Mouse (Mus musculus) splenic B cell, adult 2 months (primary cell): Measurements from ENCODE around the gene Hes3.

Experiments used
- DNase-seq: peaks from one replicate; pipeline ENCODE4 v3.0.0-alpha.2; 2011; ENCODE audit warnings: low read depth, low spot score
- H3K27me3 ChIP-seq: 2 replicates; pipeline ENCODE4 v1.6.1; 2012; ENCODE audit warnings: mild to moderate bottlenecking, low read length, moderate library complexity, mixed read lengths; ENCODE audit not compliant: control insufficient read depth, poor library complexity, insufficient read depth, severe bottlenecking
- H3K36me3 ChIP-seq: 2 replicates; pipeline ENCODE4 v1.6.1; 2012; ENCODE audit warnings: mild to moderate bottlenecking, low read length, moderate library complexity, mixed read lengths; ENCODE audit not compliant: control insufficient read depth, poor library complexity, insufficient read depth, severe bottlenecking

Hes3 gene

DNA sequence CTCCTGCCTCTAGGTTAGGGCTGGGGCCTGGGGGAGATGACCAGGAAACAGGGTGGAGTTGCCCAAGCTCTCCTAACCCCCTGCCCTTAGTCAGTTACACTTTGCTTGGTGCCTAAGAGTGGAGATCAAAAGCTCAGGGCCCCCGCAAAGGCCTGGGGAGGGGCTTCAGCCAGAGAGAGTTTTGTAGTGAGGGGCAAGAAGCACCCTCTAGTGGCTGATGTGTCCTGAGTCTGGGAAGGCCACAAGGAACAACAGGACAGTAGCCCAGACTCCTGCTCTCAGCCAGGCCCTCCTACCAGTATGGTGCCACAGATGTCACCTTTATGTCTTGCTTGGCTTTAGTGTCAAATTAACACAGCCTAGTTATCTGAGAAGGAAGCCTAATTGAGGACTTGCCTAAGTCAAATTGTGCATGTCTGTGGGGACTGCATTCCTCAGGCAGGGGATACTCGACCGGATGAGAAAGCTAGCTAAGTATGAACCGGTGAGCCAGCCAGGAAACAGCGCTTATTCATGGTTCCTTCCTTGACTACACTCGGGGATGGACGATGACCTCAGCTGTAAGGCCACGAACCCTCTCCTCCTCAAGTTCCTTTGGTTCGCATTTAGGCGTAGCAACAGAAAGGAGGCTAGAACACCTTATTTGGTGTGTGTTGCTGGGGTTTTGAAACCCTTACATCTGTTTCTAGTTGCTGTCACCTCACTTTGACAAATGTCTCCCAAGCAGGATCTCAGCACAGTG is 2.9 kb upstream of the Hes3 start:
- Histone ChIP-seq H3K27me3 (no peaks in the 10 kb centered on the region), H3K36me3 (no peaks in the 10 kb centered on the region)
- no peak for DNase-seq

DNA sequence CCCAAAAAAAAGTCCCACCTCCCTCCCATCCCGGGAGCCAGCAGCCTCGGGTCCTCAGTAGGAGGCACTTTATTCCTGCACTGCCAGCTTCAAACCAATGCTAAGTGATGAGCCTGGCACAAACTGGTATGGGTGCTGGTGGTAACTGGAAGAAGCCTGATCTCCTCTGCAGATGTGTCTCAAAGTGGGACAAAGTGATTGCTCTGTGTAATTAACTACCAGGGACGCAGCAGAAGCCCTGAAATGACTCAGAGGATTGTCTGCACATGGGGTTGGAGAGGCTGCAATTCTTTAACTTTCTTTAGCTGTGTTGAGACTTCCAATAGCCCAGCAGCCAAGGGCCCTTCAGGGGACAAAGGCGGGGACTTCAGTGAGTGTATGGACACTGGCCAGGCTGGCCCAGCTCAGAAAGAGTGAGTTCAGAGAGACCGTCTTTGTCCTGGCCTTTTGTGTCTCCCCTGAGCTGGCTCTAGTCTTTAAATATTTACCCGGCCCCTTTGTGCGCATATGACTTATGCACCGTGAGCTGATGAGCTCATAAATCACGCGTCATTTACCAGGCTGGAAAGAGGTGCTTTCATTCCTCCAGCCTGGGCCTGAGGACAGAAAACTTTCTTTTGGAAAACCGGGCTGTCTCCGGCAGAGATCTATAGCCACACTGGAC is 772 bp upstream of the Hes3 start:
- H3K36me3 ChIP-seq = no peaks in the 10 kb centered on the region
- no peaks in the 10 kb centered on the region for H3K27me3 ChIP-seq
- DNase-seq = no peak

DNA sequence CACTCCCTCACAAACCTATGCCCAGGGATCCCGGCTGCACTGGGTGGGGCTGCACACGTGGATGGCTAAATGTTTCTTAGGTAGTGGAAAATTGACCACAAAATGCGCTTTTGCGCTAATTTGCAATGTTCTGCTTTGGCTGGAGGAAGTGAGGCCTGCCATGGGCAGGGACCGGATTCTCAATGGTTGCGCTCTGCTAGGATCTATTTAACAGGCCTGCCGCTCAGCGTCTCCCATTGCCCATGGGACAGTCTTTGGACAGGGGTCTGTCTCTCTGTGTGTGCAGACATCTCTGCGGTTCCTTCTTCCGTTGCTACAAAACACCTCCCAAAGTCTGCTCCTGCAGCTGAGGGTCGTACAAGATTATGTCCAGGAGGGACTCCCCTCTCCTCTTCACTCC is 471 bp downstream of the Hes3 start:
- Histone ChIP-seq H3K36me3 (no peaks in the 10 kb centered on the region), H3K27me3 (no peaks in the 10 kb centered on the region)
- peak; percentile 41 for DNase-seq

DNA sequence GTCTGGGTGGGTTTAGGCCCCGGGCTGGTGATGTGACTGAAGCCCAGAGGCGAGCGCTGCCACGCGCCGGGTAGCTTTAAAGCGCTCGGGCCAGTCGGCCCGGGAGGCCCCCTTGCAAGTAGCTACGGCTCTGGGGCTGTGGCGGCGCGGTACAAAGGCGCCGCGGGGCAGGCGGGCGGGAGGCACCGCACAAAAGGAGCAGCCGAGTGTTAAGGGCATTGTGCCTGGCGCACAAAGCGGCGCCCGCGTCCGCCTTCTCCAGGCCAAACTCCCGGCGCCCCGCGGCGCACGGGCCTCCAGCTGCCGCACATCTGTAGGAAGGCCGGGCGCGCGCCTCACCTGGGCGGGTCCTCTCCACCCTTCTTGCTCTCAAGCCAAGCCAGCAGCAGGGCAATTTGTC is 1.1 kb downstream of the Hes3 start:
- Histone ChIP-seq H3K36me3 (no peaks in the 10 kb centered on the region), H3K27me3 (no peaks in the 10 kb centered on the region)
- DNase-seq = no peak

DNA sequence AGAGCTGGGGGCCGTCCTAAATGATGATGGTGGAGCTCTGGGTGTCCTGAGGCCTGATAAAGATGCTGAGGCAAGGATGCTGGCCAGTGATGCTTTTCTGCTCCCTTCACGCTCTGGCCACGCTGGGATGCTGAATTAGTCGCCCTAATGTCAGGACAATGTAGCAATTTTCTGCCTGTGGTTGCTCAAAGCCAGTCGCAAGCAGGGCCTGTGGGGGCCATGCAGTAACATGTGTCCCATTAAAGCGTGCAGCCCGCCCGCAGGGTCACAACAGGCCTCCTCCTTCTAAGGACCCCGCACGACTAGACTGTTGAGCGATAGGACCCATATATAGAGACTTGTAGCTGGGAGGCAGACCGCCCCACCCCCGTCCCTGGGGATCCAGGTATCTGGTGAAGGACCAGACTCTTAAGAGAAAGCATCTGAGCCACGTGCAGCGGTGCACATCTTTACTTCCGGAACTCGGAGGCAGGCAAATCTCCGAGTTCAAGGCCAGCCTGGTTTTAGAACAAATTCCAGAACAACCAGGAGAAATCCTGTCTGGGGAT is 3.0 kb downstream of the Hes3 start:
- Histone ChIP-seq H3K36me3 (no peaks in the 10 kb centered on the region), H3K27me3 (no peaks in the 10 kb centered on the region)
- no peak for DNase-seq

DNA sequence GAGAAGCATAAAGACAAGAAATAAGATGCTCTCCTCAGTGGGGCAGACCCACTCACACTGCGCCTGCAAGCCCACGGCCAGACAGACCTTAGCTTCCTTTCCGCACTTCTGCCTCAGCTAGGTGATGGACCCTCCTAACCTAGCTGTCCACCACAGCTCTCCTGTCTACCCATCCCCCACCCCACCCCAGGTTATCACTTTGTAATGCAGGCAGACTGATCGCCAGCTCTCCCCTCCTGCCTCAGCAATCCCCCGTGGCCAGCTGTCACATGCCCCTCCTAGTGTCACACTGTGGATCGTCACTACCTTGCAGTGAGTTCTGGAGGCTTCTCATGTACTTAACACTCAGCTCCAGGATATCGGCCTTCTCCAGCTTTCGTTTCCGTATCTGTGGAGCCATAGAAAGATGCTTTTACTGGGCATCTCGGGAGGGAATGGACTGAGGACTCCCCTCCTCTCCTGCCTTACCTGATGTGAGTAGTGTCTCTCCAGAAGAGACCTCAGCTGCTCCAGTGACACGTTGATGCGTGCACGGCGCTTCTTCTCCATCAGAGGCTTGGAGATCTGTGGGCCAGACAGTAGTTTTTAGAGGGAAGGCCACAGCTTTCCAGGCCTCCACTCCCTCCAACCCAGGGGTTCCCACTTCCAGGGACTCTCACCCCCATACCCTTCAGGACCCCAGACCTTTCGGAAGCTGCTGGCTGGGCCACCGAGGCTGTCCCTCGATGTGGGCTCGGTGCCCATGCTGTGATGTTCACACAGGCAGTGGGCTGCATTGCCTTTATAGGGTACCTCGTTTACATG is 3.9 kb downstream of the Hes3 start:
- Histone ChIP-seq H3K36me3 (no peaks in the 10 kb centered on the region), H3K27me3 (no peaks in the 10 kb centered on the region)
- no peak for DNase-seq

DNA sequence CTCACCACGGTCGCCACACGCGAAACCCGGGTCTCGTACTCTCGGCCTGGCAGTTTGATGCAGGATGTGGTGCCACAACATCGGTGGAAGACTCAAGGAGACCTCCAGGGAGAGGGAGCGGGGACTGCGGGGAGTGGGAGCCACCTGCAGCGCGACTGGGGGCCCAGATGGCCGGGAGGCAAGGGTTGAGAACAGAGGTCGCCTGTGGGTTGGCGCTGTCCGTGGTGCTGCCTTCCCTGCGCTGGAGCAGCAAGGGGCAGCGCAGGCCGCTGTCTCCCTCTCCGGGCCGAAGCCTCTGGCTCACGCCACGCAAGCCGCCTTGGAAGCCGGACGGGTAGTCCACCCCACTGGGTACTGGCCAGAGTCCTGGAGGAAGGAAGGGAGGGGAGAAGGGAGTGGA is 4.6 kb downstream of the Hes3 start:
- Histone ChIP-seq H3K27me3 (no peaks in the 10 kb centered on the region), H3K36me3 (no peaks in the 10 kb centered on the region)
- DNase-seq = peak; percentile 65

DNA sequence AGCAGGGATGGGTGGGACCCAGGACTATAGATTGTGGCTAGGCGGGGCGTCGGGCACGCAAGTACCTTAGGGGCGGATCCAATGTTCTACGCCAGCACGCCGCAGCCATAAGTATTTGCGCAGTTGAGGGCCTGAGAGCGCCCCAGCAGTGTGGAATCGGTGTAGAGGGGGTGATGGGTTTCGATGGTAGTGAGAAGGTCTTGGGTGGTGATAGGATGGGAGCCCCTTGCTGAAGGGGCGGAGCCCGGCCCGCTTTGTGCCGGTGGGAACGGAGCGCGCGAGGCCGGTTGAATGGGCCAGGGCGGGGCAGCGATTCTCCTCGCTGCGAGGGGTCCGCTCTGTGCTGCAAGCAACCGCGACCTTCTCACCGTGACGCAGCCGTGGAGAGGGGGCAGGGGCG is 5.3 kb downstream of the Hes3 start:
- no peak for DNase-seq
- Histone ChIP-seq H3K36me3 (no peaks in the 10 kb centered on the region), H3K27me3 (no peaks in the 10 kb centered on the region)

DNA sequence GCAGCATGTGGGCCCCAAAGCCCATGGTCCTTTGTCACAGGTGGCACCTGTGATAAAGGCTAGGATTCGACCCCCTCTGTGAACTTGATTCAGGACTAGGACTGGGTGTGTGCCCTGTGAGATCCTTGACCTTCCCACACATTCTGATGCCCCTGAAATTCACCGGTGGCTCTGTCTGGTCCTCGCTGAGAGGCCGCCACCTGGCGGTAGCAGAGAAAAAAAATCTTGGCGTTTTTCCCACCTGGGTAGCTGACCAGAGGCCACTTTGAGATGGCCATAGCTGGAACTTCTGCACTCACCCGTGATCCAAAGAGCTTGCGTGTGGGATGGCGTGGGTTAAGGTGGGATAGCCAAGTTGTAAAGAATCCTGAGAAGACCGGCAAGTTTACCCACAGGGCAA is 6.0 kb downstream of the Hes3 start:
- no peaks in the 10 kb centered on the region for H3K27me3 ChIP-seq
- H3K36me3 ChIP-seq = no peaks in the 10 kb centered on the region
- DNase-seq = peak; percentile 68

DNA sequence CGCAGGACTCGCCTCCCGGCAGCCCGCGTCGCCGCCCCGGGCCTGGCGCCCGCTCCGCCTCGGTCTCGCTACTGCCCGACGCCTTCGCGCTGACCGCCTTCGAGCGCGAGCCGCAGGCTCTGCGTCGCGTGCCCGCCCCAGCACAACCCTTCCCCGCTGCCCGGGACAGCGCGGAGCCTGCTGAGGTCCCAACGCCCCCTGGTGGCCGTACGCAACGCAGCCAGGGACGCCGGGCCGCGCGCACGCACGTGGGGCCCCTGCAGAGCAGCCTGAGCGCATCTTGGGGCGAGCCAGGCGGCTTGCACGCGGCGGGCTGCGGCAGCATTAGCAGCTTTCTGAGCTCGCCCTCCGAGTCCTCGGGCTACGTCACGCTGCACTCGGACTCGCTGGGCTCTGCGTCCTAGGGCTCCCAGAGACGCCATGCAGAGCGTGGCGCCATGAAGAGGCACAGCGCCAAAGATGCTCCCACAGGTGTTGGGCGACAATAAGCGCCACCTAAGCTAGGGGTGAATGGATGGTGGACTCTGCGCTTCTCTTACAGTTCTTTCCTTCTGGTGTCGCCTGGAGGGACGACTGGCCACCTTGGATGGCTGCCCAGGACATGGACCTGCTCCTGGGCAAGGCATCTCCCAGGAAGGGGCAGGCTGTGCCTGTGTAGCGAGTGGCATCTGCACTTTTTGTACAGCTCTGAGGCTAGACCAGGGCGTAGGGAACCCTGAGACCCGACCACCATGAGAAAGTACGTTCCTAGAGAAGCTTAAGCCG is 8.1 kb downstream of the Hes3 start:
- DNase-seq = peak; percentile 89
- Histone ChIP-seq H3K27me3 (no peaks in the 10 kb centered on the region), H3K36me3 (no peaks in the 10 kb centered on the region)

DNA sequence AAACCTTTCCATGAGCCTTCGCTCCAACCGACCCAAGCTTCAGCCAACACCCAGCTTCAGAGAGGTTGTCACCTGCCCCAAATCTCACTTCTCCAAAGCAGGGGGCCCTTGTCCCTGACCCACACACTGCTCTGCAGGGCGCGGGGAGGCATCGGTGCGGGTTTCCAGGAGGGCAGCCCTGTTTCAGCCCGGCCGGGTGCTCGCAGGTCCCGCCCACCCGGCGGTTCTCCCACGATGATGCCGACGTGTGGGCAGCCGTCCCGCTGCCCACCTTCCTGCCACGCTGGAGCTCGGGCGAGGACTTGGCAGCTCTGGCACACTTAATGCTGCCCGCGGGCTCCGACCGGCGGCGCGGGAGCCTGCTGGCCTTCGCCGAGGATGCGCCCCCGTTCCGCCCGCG is 8.7 kb downstream of the Hes3 start:
- Histone ChIP-seq H3K27me3 (no peaks in the 10 kb centered on the region), H3K36me3 (no peaks in the 10 kb centered on the region)
- DNase-seq = peak; percentile 25

DNA sequence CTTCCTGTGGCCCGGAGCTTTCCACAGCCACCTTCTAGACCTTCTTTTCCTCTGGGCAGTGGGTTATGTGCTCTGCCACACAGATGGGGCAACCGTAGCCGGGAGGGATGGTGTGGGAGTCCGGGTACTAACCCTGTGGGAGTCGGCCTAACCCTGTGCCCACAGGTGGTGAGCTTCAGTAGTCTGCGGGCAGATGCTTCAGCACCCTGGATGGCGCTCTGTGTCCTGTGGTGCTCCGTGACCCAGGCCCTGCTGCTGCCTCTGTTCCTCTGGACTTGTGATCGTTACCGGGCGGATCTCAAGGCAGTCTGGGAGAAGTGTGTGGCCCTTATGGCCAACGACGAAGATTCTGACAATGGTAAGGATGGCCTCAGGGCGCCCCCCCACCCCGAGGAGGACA is 9.9 kb downstream of the Hes3 start:
- no peak for DNase-seq
- Histone ChIP-seq H3K36me3 (no peaks in the 10 kb centered on the region), H3K27me3 (no peaks in the 10 kb centered on the region)

DNA sequence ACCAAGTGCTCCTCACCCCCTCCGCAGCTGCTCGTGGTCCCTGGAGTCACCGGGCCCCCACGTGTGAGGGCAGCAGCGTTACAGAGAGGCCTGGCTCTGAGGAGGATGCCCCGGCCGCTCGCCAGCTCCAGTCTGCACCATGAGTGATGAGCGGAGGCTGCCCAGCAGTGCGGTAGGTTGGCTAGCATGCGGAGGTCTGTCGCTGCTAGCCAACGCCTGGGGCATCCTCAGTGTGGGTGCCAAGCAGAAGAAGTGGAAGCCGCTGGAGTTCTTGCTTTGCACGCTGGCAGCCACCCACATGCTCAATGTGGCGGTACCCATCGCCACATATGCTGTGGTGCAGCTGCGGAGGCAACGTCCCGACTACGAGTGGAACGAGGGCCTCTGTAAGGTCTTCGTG is 12.5 kb downstream of the Hes3 start:
- no peak for DNase-seq
- H3K36me3 ChIP-seq = no peaks in the 10 kb centered on the region
- H3K27me3 ChIP-seq = no peaks in the 10 kb centered on the region

DNA sequence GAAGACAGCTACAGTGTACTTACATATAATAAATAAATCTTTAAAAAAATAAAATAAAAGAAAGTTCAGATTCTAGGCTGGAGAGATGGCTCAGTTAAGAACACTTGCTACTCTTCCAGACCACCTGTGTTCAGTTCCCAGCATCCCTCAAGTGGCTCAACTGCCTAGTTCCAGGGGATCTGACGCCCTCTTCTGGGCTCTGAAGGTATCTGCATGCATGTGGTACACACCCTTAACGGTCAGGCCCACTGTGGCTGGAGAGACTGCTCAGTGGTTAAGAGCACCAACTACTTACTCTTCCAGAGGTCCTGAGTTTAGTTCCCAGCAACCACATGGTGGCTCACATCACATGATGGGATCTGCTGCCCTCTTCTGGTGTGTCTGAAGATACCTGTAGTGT is 13.5 kb downstream of the Hes3 start:
- no peak for DNase-seq
- Histone ChIP-seq H3K36me3 (no peaks in the 10 kb centered on the region), H3K27me3 (no peaks in the 10 kb centered on the region)
